Mouse (Mus musculus) heart, adult 18-20 months (tissue): ENCODE data around the gene Lonrf2. TPM values are rescaled to one million over a fixed set of nuclear protein-coding genes. Genes with fewer than 3 reads are reported as not detected.

Source experiments
- DNase-seq, 2 experiments: peaks; one replicate each; pipeline ENCODE4 v3.0.0; 2021 to 2022; ENCODE audit warnings: mixed read lengths in 1 of 2
- long read RNA-seq, 2 experiments: library from polyadenylated mRNA; stranded (forward); transcript quantifications; one replicate each; pipeline ENCODE4 v2.0.0; 2021
- total RNA-seq, 2 experiments: library from RNA; stranded (reverse); gene quantifications; 2 replicates each; pipeline ENCODE4 v1.2.3; 2021

The Lonrf2 gene
- 1 to 10 TPM; 3.9 to 4.2 TPM for total RNA-seq
- long read RNA-seq, experiment 1, full-length matches to known transcripts: 2 of 4 reads
- long read RNA-seq, experiment 1, partial matches to known transcripts: 0 of 4 reads
- long read RNA-seq, experiment 1, other reads (novel, unspliced or antisense): 2 of 4 reads
- long read RNA-seq, experiment 2: 0 reads

- peak in 1 of 2 experiments; percentile 17 for DNase-seq
Measured at GRCm38 (mm10) chr1:38836477-38836872, at the start of gene Lonrf2. Lonrf2 (minus strand) TSS chr1:38836711.

- no peak for DNase-seq
Measured at GRCm38 (mm10) chr1:38885956-38886355, 49.4 kb upstream of the Lonrf2 start.

- peak in 1 of 2 experiments; percentile 5 for DNase-seq
Measured at GRCm38 (mm10) chr1:38883766-38884165, 47.3 kb upstream of the Lonrf2 start.

GRCm38 (mm10) chr1:38882746-38883145 is 46.2 kb upstream of the Lonrf2 start:
- DNase-seq: no peak

- no peak for DNase-seq
Measured at GRCm38 (mm10) chr1:38881366-38881765, 44.9 kb upstream of the Lonrf2 start.

- DNase-seq: no peak
Measured at GRCm38 (mm10) chr1:38876671-38877382, 40.3 kb upstream of the Lonrf2 start.

GRCm38 (mm10) chr1:38873911-38874310 is 37.4 kb upstream of the Lonrf2 start:
- no peak for DNase-seq

GRCm38 (mm10) chr1:38871834-38872233 is 35.3 kb upstream of the Lonrf2 start:
- no peak for DNase-seq

GRCm38 (mm10) chr1:38869398-38870195 is 33.1 kb upstream of the Lonrf2 start:
- DNase-seq: no peak

- DNase-seq: no peak
Measured at GRCm38 (mm10) chr1:38866242-38866641, 29.7 kb upstream of the Lonrf2 start.

GRCm38 (mm10) chr1:38864341-38864740 is 27.8 kb upstream of the Lonrf2 start:
- no peak for DNase-seq

- DNase-seq: peak in 1 of 2 experiments; percentile 11
Measured at GRCm38 (mm10) chr1:38862213-38862612, 25.7 kb upstream of the Lonrf2 start.

- no peak for DNase-seq
Measured at GRCm38 (mm10) chr1:38860867-38861524, 24.5 kb upstream of the Lonrf2 start.

- no peak for DNase-seq
Measured at GRCm38 (mm10) chr1:38860207-38860606, 23.7 kb upstream of the Lonrf2 start.

GRCm38 (mm10) chr1:38856196-38856595 is 19.7 kb upstream of the Lonrf2 start:
- DNase-seq: peak; percentile 7 to 56

GRCm38 (mm10) chr1:38852250-38852649 is 15.7 kb upstream of the Lonrf2 start:
- DNase-seq: no peak

GRCm38 (mm10) chr1:38850650-38851049 is 14.1 kb upstream of the Lonrf2 start:
- no peak for DNase-seq

GRCm38 (mm10) chr1:38848451-38849289 is 12.2 kb upstream of the Lonrf2 start:
- DNase-seq: no peak

- no peak for DNase-seq
Measured at GRCm38 (mm10) chr1:38847975-38848374, 11.5 kb upstream of the Lonrf2 start.

GRCm38 (mm10) chr1:38843275-38843674 is 6.8 kb upstream of the Lonrf2 start:
- DNase-seq: no peak

- DNase-seq: no peak
Measured at GRCm38 (mm10) chr1:38842861-38843260, 6.3 kb upstream of the Lonrf2 start.

- no peak for DNase-seq
Measured at GRCm38 (mm10) chr1:38839944-38840343, 3.4 kb upstream of the Lonrf2 start.
